Mouse (Mus musculus): Measurements from ENCODE around the gene Psen2. TPM values are rescaled to one million over a fixed set of nuclear protein-coding genes. Genes with fewer than 3 reads are reported as not detected.

The Psen2 gene
- polyA plus RNA-seq, 1 experiment = 39.9 TPM

GRCm38 (mm10) chr1:180289788-180290187 is 26.6 kb upstream of the Psen2 start:
- H3K27ac ChIP-seq (ENCODE audit: control insufficient read depth, insufficient read depth, low read length) = no peak overlapping the region

GRCm38 (mm10) chr1:180288872-180289468 is 25.7 kb upstream of the Psen2 start:
- TF ChIP-seq CTCF (IDR thresholded peaks at IDR 0.05; ENCODE audit: borderline replicate concordance, control insufficient read depth, extremely low read depth, insufficient read depth, low read length, poor library complexity) (no peak), POLR2A (IDR thresholded peaks at IDR 0.05; ENCODE audit: control insufficient read depth, extremely low read depth, insufficient read depth, low read length, poor library complexity) (no peak)
- Histone ChIP-seq H3K27ac (ENCODE audit: control insufficient read depth, insufficient read depth, low read length) (no peak overlapping the region), H3K36me3 (ENCODE audit: control insufficient read depth, insufficient read depth, low read length) (no peaks in the 10 kb centered on the region), H3K4me3 (ENCODE audit: control insufficient read depth, insufficient read depth, low read length) (no peak overlapping the region), H3K4me1 (replicated peaks; ENCODE audit: control insufficient read depth, insufficient read depth, low read length) (peaks cover 6% of the 10 kb centered on the region; the same call in 1 of the 2 replicates), H3K27me3 (ENCODE audit: control insufficient read depth, insufficient read depth, low read length) (no peaks in the 10 kb centered on the region)
- WGBS = 96% methylated on average over 7 of the region's 7 CpGs
- no peak for DNase-seq

More at GRCm38 (mm10) chr1:180289788-180290187, 26.6 kb upstream of the Psen2 start:
- TF ChIP-seq CTCF (IDR thresholded peaks at IDR 0.05; ENCODE audit: borderline replicate concordance, control insufficient read depth, extremely low read depth, insufficient read depth, low read length, poor library complexity) (no peak), POLR2A (IDR thresholded peaks at IDR 0.05; ENCODE audit: control insufficient read depth, extremely low read depth, insufficient read depth, low read length, poor library complexity) (no peak)
- DNase-seq = no peak
- peaks cover 6% of the 10 kb centered on the region; the same call in 1 of the 2 replicates for H3K4me1 ChIP-seq (replicated peaks; ENCODE audit: control insufficient read depth, insufficient read depth, low read length)
- WGBS = 90% methylated on average over 5 of the region's 5 CpGs
- H3K4me3 ChIP-seq (ENCODE audit: control insufficient read depth, insufficient read depth, low read length) = no peak overlapping the region
- no peaks in the 10 kb centered on the region for H3K27me3 ChIP-seq (ENCODE audit: control insufficient read depth, insufficient read depth, low read length)
- H3K36me3 ChIP-seq (ENCODE audit: control insufficient read depth, insufficient read depth, low read length) = no peaks in the 10 kb centered on the region

- TF ChIP-seq POLR2A (IDR thresholded peaks at IDR 0.05; ENCODE audit: control insufficient read depth, extremely low read depth, insufficient read depth, low read length, poor library complexity) (no peak), CTCF (IDR thresholded peaks at IDR 0.05; ENCODE audit: borderline replicate concordance, control insufficient read depth, extremely low read depth, insufficient read depth, low read length, poor library complexity) (no peak)
- Histone ChIP-seq H3K36me3 (ENCODE audit: control insufficient read depth, insufficient read depth, low read length) (no peaks in the 10 kb centered on the region), H3K27me3 (ENCODE audit: control insufficient read depth, insufficient read depth, low read length) (no peaks in the 10 kb centered on the region), H3K27ac (ENCODE audit: control insufficient read depth, insufficient read depth, low read length) (no peak overlapping the region), H3K4me3 (ENCODE audit: control insufficient read depth, insufficient read depth, low read length) (no peak overlapping the region), H3K4me1 (replicated peaks; ENCODE audit: control insufficient read depth, insufficient read depth, low read length) (peaks cover 6% of the 10 kb centered on the region; the same call in 1 of the 2 replicates)
- 72% methylated on average over 7 of the region's 7 CpGs for whole genome bisulfite sequencing
- DNase-seq = no peak
Measured at GRCm38 (mm10) chr1:180288227-180288626, 25.0 kb upstream of the Psen2 start.

GRCm38 (mm10) chr1:180286081-180286831 is 23.0 kb upstream of the Psen2 start:
- no peaks in the 10 kb centered on the region for H3K36me3 ChIP-seq (ENCODE audit: control insufficient read depth, insufficient read depth, low read length)
- peaks cover 3% of the 10 kb centered on the region; the same call in 1 of the 2 replicates for H3K4me1 ChIP-seq (replicated peaks; ENCODE audit: control insufficient read depth, insufficient read depth, low read length)
- DNase-seq = no peak
- H3K27me3 ChIP-seq (ENCODE audit: control insufficient read depth, insufficient read depth, low read length) = no peaks in the 10 kb centered on the region
- TF ChIP-seq CTCF (IDR thresholded peaks at IDR 0.05; ENCODE audit: borderline replicate concordance, control insufficient read depth, extremely low read depth, insufficient read depth, low read length, poor library complexity) = no peak
- no peak for TF ChIP-seq POLR2A (IDR thresholded peaks at IDR 0.05; ENCODE audit: control insufficient read depth, extremely low read depth, insufficient read depth, low read length, poor library complexity)
- WGBS = 88% methylated on average over 15 of the region's 15 CpGs
- no peak overlapping the region for H3K4me3 ChIP-seq (ENCODE audit: control insufficient read depth, insufficient read depth, low read length)
- H3K27ac ChIP-seq (ENCODE audit: control insufficient read depth, insufficient read depth, low read length) = no peak overlapping the region

- Histone ChIP-seq H3K4me3 (ENCODE audit: control insufficient read depth, insufficient read depth, low read length) (no peak overlapping the region), H3K27me3 (ENCODE audit: control insufficient read depth, insufficient read depth, low read length) (no peaks in the 10 kb centered on the region), H3K36me3 (ENCODE audit: control insufficient read depth, insufficient read depth, low read length) (no peaks in the 10 kb centered on the region), H3K27ac (ENCODE audit: control insufficient read depth, insufficient read depth, low read length) (no peak overlapping the region), H3K4me1 (replicated peaks; ENCODE audit: control insufficient read depth, insufficient read depth, low read length) (peaks cover 7% of the 10 kb centered on the region)
- no peak for TF ChIP-seq POLR2A (IDR thresholded peaks at IDR 0.05; ENCODE audit: control insufficient read depth, extremely low read depth, insufficient read depth, low read length, poor library complexity)
- TF ChIP-seq CTCF (IDR thresholded peaks at IDR 0.05; ENCODE audit: borderline replicate concordance, control insufficient read depth, extremely low read depth, insufficient read depth, low read length, poor library complexity) = no peak
- 84% methylated on average over 16 of the region's 16 CpGs for WGBS
- DNase-seq = no peak
Measured at GRCm38 (mm10) chr1:180283813-180284768, 20.9 kb upstream of the Psen2 start.

GRCm38 (mm10) chr1:180282581-180282980 is 19.3 kb upstream of the Psen2 start:
- DNase-seq = no peak
- Histone ChIP-seq H3K36me3 (ENCODE audit: control insufficient read depth, insufficient read depth, low read length) (no peaks in the 10 kb centered on the region), H3K27me3 (ENCODE audit: control insufficient read depth, insufficient read depth, low read length) (no peaks in the 10 kb centered on the region), H3K4me3 (ENCODE audit: control insufficient read depth, insufficient read depth, low read length) (no peak overlapping the region), H3K27ac (ENCODE audit: control insufficient read depth, insufficient read depth, low read length) (no peak overlapping the region), H3K4me1 (replicated peaks; ENCODE audit: control insufficient read depth, insufficient read depth, low read length) (peaks cover 7% of the 10 kb centered on the region)
- TF ChIP-seq POLR2A (IDR thresholded peaks at IDR 0.05; ENCODE audit: control insufficient read depth, extremely low read depth, insufficient read depth, low read length, poor library complexity) (no peak), CTCF (IDR thresholded peaks at IDR 0.05; ENCODE audit: borderline replicate concordance, control insufficient read depth, extremely low read depth, insufficient read depth, low read length, poor library complexity) (no peak)
- 92% methylated on average over 6 of the region's 6 CpGs for WGBS

Measured in thymus, adult 2 months (tissue).